Mouse (Mus musculus): ENCODE data around the gene Rnf20. TPM values are rescaled to one million over a fixed set of nuclear protein-coding genes. Genes with fewer than 3 reads are reported as not detected.
"Not testable (repeated sequence)": the region's sequence is repeated elsewhere in the genome, so short reads cannot be mapped to it uniquely, and the experiment has no call there.

The Rnf20 gene
- total RNA-seq (2015): 39.5 and 42.9 TPM in 2 replicates
- total RNA-seq (2017): 121 and 156 TPM in 2 replicates

GRCm38 (mm10) chr4:49631319-49632138, at the start of gene Rnf20:
Gene Rnf20, plus strand, starts transcription at chr4:49632006.
- ATAC-seq (replicated peaks; ENCODE audit: poor library complexity): peak; percentile 92

DNA sequence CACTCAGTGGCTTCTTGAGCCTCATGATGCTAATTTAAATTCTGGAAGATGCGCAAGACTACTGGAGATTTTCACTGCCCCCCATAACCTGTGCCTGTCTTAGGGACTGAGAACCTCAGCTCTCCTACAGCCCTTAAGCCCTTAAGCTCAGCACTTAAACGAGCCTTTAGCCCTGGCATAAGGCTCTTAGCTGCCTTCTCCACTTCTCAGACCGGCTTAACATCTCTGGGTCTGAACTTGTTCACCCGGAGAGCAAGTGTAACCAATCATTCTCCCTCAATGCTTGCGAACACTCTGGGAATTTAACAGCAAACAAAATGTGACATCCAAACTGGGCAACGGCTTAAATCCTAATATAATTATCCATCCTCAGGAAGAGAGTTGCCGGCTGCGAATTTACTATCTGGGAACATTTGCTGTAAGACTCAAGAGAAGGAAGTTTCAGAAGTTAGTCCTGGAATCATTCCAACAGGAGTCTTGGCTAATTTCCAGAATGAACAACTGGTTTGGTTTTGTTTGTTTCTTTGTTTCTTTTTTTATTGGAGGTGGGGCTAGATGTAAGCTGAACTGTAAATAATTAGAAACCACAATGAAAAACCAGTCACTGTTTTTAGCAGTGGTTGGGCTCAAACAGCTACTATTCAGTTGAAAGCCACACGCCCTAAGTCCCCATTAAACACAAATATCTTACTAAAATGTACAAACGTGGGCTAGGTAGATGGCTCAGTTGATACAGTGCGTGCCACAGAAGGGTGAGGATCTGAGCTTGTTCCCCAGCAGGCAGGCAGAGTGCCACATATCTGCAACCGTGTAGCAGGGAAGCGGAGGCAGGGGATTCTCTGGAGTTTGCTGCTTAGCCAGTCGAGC, 47.6 kb upstream of the Rnf20 start:
- ATAC-seq (replicated peaks; ENCODE audit: poor library complexity): no peak

DNA sequence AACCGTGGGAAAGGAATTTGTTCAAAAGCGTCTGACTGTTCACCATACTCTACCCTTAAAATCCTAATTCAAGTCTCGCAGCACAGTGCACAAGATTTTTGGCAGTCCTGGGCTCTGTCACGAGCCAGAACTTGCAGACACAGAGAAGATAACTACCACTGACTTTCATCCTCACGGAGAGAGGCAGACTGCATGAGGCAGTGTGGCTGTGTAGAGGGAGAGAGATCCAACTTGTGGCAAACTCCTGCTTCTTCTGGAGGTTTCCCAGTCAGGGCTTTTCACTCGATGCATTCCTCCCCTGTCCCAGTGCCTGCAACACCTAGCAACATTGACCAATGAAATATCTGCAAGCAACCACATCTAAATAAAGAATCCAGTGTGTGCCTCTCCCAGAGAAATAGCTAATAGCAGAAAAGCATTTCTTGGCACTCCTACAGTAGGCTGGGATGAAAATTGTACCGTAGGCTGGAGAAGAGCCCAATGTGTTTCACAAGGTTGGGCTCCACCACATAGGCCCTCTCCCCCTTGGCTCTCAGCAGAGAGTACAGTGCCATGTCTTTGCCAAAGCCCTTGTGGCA, 46.2 kb upstream of the Rnf20 start:
- ATAC-seq (replicated peaks; ENCODE audit: poor library complexity): no peak

GRCm38 (mm10) chr4:49586811-49587210, 45.0 kb upstream of the Rnf20 start:
- ATAC-seq (replicated peaks; ENCODE audit: poor library complexity): no peak

- no peak for ATAC-seq (replicated peaks; ENCODE audit: poor library complexity)
Measured at GRCm38 (mm10) chr4:49590152-49590551, 41.7 kb upstream of the Rnf20 start.

DNA sequence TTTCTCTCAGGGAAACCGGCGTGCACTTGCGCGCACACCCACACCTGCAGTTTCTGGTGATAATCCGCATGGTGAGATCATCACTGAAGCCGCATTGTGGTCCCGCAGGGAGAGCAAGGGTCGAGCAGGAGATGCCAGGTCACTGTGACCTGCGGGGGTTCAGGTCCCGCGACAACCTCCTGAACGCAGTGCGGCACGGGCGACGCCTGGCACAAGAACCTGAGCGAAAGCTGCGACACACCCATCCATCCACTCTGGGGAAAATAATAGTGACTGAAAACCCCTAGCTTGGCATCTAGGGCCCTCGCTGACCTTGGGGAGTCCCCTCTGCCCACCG, 35.0 kb upstream of the Rnf20 start:
- peak; percentile 54 for ATAC-seq (replicated peaks; ENCODE audit: poor library complexity)

DNA sequence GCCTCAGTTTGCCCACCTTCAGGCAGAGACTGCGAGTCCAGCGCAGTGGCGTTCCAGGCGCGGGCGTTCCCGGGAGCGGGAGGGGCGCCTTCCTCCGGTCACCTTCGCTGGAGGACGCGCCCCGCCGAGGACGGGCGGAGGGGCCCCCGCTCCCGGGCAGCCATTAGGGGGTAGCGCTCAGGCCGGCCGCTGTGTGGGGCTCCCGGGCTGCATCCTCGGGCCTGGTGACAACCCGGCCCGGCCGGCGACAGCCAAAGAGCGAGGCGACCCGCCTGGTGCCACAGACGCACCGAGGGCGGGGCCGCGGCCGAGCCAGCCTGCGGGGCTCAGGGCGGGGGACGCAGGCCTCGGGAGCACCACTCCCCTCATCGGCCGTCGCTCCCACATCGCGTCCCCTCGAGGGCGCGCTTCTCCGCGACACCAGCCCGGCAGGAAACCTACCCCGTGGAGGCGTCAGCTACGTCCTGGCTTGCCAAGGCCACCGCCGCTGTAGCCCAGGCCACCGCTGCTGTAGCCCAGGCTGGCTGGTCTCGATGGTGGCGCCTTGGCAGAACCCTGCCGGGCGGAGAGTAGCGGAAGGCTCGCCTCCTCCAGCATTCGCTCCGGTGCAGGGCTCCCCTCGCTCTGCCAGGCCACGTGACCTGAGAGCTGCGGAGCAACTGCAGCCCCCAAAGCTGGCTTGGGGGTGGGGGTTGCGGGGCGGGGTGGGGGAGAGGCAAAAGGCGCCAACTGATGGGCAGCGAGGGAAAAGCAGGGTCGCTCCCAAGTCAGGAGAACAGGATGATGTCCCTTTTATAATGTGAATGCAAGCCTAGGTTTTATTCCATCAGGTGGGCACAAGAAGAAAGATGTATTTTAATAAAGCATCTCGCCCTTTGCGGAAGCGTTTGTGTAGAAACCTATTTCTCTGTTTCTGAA, 34.4 kb upstream of the Rnf20 start, which contains the start of gene Tmem246:
Gene Tmem246, minus strand, starts transcription at position 694 of the 918 bp plus-strand sequence.
- peak; percentile 80 for ATAC-seq (replicated peaks; ENCODE audit: poor library complexity)

DNA sequence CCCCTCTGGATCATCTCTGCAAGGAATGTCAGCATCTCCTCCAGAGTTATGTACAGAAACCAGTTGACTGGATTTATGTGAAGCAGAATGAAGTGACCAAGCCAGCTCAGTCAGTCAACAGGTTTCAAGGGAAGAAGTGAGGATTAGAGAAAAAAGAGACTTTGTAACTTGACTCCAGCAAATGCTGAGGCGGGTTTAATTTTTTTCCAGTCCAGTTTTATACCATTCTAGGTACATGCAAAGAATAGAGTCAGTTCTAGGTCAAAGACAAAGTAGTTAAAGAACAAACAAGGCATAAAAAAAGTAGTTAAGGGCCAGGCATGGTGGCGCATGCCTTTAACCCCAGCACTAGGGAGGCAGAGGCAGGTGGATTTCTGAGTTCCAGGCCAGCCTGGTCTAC, 28.6 kb upstream of the Rnf20 start:
- no peak for ATAC-seq (replicated peaks; ENCODE audit: poor library complexity)

DNA sequence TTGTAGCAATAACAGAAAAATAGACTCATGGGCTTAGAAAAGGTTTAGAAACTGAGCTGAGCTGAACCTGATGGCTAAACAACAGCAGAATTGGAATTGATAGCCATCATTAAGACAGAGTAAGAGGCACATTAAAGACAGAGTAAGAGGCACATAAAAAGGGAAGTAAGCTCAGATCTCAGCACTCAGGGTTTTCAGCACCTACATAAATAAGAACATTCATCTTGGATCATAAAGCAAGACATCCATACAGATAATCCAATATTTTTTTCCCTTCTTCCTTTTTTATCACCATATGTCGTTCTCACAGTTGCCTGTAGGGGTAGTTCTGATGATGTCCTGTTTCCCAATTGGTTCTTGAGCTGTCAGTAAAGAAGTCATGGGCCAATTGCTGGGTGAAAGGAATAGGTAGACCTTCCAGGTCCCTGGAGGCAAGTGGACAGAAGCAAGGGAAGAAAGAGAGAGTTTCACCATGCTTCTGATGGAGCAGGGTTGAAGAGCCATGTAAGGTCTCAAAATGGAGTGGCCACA, 27.7 kb upstream of the Rnf20 start:
- ATAC-seq (replicated peaks; ENCODE audit: poor library complexity): peak; percentile 51

- ATAC-seq (replicated peaks; ENCODE audit: poor library complexity): no peak
Measured at GRCm38 (mm10) chr4:49604616-49605015, 27.2 kb upstream of the Rnf20 start.

DNA sequence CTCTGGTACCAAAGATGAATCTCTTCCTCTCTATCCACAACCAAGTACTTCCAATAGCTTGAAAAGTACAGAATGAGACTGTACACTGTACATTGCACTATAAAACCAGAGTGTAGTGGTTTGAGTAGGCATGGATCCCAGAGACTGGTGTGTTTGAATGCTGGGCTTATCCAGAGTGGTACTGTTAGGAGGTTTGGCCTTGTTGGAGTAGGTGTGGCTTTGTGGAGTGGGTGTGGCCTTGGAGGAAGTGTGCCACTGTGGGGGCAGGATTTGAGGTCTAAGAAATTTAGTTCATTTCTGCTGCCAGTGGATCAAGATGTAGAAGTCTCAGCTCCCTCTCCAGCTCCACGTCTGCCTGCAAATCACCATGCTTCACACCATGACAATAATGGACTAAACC, 26.3 kb upstream of the Rnf20 start:
- peak; percentile 42 for ATAC-seq (replicated peaks; ENCODE audit: poor library complexity)

DNA sequence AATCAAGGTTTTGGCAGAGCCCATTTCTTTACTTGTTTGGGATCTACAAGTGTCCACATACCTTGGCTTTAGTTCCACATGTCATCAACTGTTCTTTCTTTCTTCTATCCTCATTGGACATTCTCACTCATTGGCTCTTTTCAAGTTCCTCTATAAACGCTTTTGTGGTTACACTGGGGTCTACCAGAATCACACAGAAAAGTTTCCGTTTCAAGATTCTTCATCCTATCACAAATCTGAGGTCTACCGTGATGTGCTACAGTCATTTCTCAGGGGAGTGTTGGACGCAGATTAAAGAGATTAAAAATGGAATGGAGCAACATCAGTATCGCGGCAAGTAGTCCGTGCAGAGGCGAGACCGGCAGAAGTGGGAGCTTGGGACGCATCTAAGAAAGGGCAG, 14.9 kb upstream of the Rnf20 start:
- peak; percentile 82 for ATAC-seq (replicated peaks; ENCODE audit: poor library complexity)

DNA sequence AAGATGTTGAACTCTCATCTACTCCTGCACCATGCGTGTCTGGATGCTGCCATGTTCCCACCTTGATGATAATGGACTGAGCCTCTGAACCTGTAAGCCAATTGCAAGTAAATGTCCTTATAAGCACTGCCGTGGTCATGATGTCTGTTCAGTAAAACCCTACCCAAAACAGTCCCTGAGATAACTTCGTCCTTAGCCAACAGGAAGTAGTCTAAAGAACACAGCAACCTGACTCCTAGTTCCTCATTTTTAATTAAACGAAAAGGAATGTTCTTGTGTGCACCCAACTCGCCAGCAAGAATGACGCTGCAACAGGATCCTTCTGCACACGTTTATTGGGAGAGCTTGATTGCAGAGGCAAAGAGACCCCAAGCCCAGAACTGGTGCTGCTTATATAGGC, 11.9 kb upstream of the Rnf20 start:
- ATAC-seq (replicated peaks; ENCODE audit: poor library complexity): peak; percentile 87

DNA sequence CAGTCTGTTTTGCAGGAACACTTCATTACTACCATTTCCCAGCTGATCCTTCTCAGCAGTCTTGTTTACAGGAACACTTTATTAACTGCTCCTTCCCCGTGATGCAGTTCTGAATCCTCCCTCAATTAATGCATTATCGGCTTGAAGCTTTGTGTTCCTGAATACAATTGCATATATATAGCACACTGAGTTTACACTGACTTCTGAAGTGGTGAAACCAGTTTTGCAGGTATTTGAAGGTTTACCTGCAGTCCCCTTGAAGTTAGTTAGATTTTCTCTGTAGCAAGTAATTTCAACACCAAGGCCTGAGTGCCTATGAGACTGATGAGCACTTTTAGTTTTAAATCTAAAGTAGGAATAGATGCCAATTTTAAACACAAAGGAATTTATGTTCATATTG, 9.5 kb upstream of the Rnf20 start:
- ATAC-seq (replicated peaks; ENCODE audit: poor library complexity): no peak

GRCm38 (mm10) chr4:49623916-49624315, 7.9 kb upstream of the Rnf20 start:
- no peak for ATAC-seq (replicated peaks; ENCODE audit: poor library complexity)

- ATAC-seq (replicated peaks; ENCODE audit: poor library complexity): not testable (repeated sequence)
Measured at GRCm38 (mm10) chr4:49624969-49625368, 6.8 kb upstream of the Rnf20 start.

DNA sequence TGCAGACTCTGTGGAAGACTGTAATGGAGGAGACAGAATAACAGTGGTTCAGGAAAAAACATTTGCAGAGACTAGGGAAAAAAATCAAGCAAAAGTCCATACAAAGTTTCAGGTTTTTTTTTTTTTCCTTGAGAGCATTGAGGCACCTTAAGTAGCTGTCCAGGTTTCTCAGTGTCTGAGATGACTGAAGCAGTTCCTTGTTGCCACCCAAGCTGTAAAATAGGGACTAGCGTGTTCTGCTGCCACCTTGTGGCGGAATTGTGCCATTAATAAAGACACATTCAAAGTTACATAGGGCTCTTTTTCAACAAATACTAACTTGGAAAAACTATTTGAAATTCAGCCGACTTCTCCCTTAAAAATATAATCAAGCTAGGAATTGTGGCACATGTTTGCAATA, 4.8 kb upstream of the Rnf20 start:
- peak; percentile 69 for ATAC-seq (replicated peaks; ENCODE audit: poor library complexity)

- no peak for ATAC-seq (replicated peaks; ENCODE audit: poor library complexity)
Measured at GRCm38 (mm10) chr4:49628941-49629340, 2.9 kb upstream of the Rnf20 start.

GRCm38 (mm10) chr4:49632139-49632481, 304 bp downstream of the Rnf20 start:
- no peak for ATAC-seq (replicated peaks; ENCODE audit: poor library complexity)

DNA sequence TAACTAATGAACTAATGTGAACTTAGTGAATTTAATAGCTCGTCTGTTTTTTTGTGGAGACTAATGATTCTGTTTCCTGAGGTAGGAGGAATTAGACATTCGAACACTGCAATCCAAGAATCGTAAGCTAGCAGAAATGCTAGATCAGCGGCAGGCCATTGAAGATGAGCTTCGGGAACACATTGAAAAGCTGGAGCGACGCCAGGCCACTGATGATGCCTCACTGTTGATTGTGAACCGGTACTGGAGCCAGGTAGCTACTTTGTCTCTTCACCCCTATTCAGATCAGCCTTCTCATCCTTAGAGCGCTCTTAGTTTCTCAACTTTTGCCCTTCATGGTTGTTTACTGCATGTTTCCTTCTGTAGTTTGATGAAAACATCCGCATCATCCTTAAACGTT, 6.0 kb downstream of the Rnf20 start:
- ATAC-seq (replicated peaks; ENCODE audit: poor library complexity): no peak

All from megakaryocyte progenitor cell, adult 5-6 weeks (primary cell).